Mouse (Mus musculus) forebrain, postnatal 0 days (tissue): ENCODE measurements around the gene Nars2. TPM values are rescaled to one million over a fixed set of nuclear protein-coding genes. Genes with fewer than 3 reads are reported as not detected.
A peak's percentile ranks its signal among the peaks of the same experiment; 100 is the strongest.

ENCODE experiments used
- ATAC-seq: fragments of 200-750 bp; cut with Nextera tagmentation; 2 replicates; pipeline ENCODE4 v1.8.0; 2017; ENCODE audit warnings: mild to moderate bottlenecking, moderate library complexity
- DNase-seq: peaks from one replicate; pipeline ENCODE4 v3.0.0-alpha.2; 2015
- H3K27ac ChIP-seq: fragments of 300-500 bp; sonication (generic); 2 replicates; pipeline ENCODE4 v1.5.1; 2014; ENCODE audit warnings: low read depth, mild to moderate bottlenecking, antibody characterized with exemption, low read length, moderate library complexity, mixed read lengths
- H3K27me3 ChIP-seq: fragments of 300-500 bp; sonication (generic); 2 replicates; pipeline ENCODE4 v1.6.1; 2014; ENCODE audit warnings: mild to moderate bottlenecking, low read length, mixed read lengths; ENCODE audit not compliant: insufficient read depth
- H3K36me3 ChIP-seq: fragments of 300-500 bp; sonication (generic); 2 replicates; pipeline ENCODE4 v1.6.1; 2014; ENCODE audit warnings: mild to moderate bottlenecking, moderate library complexity; ENCODE audit not compliant: insufficient read depth
- H3K4me1 ChIP-seq: fragments of 300-500 bp; sonication (generic); 2 replicates; pipeline ENCODE4 v1.6.1; 2014; ENCODE audit warnings: antibody characterized with exemption; ENCODE audit not compliant: insufficient read depth
- H3K4me2 ChIP-seq: fragments of 300-500 bp; sonication (generic); 2 replicates; pipeline ENCODE4 v1.6.1; 2014; ENCODE audit warnings: low read depth, mild to moderate bottlenecking, moderate library complexity
- H3K4me3 ChIP-seq: fragments of 300-500 bp; sonication (generic); 2 replicates; pipeline ENCODE4 v1.5.1; 2014; ENCODE audit warnings: low read depth, low read length, mixed read lengths
- H3K9ac ChIP-seq: fragments of 300-500 bp; sonication (generic); 2 replicates; pipeline ENCODE4 v1.6.1; 2014; ENCODE audit warnings: mild to moderate bottlenecking
- H3K9me3 ChIP-seq: fragments of 300-500 bp; sonication (generic); 2 replicates; pipeline ENCODE4 v1.6.1; 2016; ENCODE audit warnings: low read length
- CTCF ChIP-seq: sonication (generic); IDR thresholded peaks from 2 replicates; pipeline ENCODE4 v1.5.1; 2016; ENCODE audit warnings: antibody characterized with exemption, control low read depth, low read depth
- WGBS: fragments of 180-500 bp; shearing (Covaris S2); extraction: QIAGEN DNeasy Blood & Tissue Kit; methylation state at CpG from one replicate; pipeline ENCODE4 v1.1.7; 2014; 5-methylcytosine and 5-hydroxymethylcytosine counted together
- polyA plus RNA-seq: library from polyadenylated mRNA; unstranded; fragments of >200 nt; fragmentation: Nextera tagmentation; extraction: Ambion mirVana; gene quantifications from 2 replicates; pipeline ENCODE4 v1.2.1, GENCODE M21; 2015
- total RNA-seq: library from RNA; depleted of rRNA; stranded (reverse); fragments of >200 nt; gene quantifications from 2 replicates; pipeline ENCODE4 v1.2.3, GENCODE M21; 2014

Nars2 gene
- total and polyA plus RNA-seq, 2 experiments from 2014 or later = 15.7 to 18.2 TPM

DNA sequence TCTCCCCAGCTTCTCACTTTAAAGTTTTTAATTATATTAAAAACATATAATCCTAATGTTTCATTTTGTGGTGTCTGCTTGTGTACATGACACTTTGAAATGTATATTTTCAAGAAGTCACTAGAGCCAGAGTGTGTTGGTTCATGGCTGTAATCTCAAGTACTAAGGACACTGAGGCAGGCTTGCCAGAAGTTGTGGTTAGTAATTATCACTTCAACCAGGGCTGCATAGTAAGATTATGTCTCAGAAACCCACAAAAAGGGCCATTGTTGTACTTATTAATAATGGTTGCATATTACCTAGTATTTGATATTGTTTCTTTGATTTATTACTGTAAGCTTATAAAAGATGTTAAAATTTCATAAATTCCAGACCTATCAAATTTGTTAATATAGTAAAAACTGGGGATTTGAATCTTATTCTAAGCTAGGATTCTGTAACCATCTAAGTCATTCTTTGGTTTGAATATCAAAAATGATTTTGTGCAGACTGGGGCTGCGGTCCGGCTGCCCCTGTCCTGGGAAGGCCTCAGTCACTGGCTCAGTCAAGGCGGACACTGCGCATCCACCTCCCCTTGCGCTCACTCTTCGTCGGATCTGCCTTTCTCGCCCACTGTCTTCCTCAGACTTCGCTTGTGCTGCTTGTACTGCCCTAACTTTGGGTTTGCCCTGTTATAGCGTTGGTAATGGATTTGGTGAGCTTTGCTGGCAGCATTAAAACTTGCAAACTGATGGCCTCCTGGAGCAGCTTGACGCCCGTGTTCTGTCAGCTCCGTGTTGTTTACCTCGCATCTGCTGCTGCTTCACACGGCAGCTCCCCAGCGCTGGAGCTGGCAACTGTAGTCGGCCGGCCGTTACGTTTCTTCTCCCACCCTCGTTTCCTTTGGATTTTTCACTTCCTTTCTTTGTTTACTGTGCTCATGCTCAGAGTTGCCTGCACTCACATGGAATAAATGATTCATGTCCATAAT is 20.0 kb downstream of the Nars2 start:
- no peak overlapping the region for H3K27ac ChIP-seq
- DNase-seq = no peak

DNA sequence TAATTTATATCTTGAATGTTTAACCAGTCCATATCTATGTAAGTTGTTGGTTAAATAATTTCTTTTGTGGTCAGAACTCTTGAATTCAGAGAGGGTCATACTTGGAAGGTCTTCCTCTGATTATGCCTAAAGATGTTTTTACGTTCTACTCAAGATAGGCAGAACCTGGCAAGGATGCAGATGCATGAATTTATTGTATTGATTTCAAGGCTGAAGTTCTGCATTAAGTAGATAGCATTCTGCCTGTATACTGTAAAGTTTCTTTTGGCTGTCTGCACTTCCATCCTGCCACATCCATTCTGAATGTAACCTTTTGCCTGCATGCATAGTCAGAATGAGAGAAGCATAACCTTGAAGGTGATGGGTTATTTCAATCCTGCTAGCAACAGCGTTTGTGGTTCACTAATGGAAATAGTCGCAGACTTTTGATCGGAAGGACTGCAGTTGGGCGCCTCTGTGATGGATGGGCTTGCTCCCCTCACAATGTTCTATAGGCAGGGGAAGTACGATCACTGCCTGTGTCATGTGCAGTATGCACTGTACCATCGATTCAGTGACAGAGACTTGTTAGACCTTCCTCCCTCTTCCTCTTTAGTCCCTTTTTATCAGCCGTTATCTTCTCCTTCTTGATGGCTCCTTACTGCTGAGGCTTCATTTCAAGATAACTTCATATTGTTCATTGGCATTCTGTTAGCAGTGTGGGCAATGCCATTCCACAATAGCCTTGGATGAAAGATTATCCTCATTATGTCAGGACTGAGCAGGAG is 21.0 kb downstream of the Nars2 start:
- no peaks in the 10 kb centered on the region for H3K4me1 ChIP-seq
- TF ChIP-seq CTCF = no peak
- H3K4me2 ChIP-seq = no peak overlapping the region
- H3K36me3 ChIP-seq = peaks cover 4% of the 10 kb centered on the region; the same call in 1 of the 2 replicates
- no peaks in the 10 kb centered on the region for H3K9me3 ChIP-seq
- no peak overlapping the region for H3K4me3 ChIP-seq
- DNase-seq (no peak), ATAC-seq (no peak)
- no peak overlapping the region for H3K9ac ChIP-seq
- H3K27ac ChIP-seq = no peak overlapping the region
- WGBS = 78% methylated on average over 8 of the region's 8 CpGs
- no peaks in the 10 kb centered on the region for H3K27me3 ChIP-seq

More for the DNA sequence above, 20.0 kb downstream of the Nars2 start:
- no peak overlapping the region; the same call in 1 of the 2 replicates for H3K4me2 ChIP-seq
- TF ChIP-seq CTCF = no peak
- no peak for ATAC-seq
- H3K27me3 ChIP-seq = no peaks in the 10 kb centered on the region
- 64% methylated on average over 21 of the region's 21 CpGs for WGBS
- peaks cover under 1% of the 10 kb centered on the region; the same call in 1 of the 2 replicates for H3K36me3 ChIP-seq
- no peaks in the 10 kb centered on the region for H3K9me3 ChIP-seq
- H3K4me1 ChIP-seq = no peaks in the 10 kb centered on the region
- no peak overlapping the region for H3K9ac ChIP-seq
- no peak overlapping the region for H3K4me3 ChIP-seq

DNA sequence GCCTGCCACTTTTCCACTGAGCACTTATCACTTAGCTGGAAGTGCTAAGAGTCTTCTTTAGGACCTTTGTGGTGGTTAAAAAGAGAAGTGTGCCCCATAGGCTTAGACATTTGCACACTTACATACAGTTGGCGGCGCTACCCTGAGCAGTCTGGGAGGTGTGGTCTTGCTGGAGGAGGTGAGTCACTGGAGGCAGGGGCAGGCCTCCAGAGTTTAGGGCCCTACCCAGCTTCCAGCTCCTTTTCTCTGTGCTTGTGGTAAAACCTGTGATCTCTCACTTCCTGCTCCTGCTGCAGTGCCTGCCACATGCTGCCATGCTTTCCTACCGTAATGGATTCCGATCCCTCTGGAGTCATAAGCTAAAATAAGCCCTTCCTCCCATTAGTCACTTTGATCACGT is 24.6 kb downstream of the Nars2 start:
- Histone ChIP-seq H3K27me3 (no peaks in the 10 kb centered on the region), H3K9ac (no peak overlapping the region), H3K4me1 (no peaks in the 10 kb centered on the region), H3K36me3 (peaks cover 4% of the 10 kb centered on the region; the same call in 1 of the 2 replicates), H3K4me3 (no peak overlapping the region), H3K9me3 (no peaks in the 10 kb centered on the region), H3K27ac (no peak overlapping the region), H3K4me2 (no peak overlapping the region)
- no peak for DNase-seq
- WGBS = 94% methylated on average over 5 of the region's 5 CpGs
- no peak for ATAC-seq
- no peak for TF ChIP-seq CTCF

DNA sequence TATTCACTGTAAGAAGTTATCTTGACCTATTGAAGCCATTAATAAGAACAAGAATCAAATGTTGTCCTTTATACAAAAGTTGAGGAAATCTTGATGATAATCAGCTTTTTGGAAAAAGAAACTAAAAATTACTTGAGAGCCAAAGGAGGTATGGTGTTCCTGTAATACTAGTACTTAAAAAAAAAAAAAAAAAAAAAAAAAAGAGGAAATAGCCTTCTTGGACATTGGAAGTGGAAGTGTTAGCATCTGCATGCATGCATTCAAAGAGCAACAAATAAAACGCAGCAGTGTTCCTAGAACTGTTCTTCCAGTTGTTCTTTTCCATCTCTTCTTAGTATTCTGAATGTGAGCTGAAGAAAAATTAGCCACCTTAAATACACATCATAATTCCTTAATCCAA is 25.9 kb downstream of the Nars2 start:
- Histone ChIP-seq H3K9me3 (no peaks in the 10 kb centered on the region), H3K27me3 (no peaks in the 10 kb centered on the region), H3K4me3 (no peak overlapping the region), H3K27ac (no peak overlapping the region), H3K4me2 (no peak overlapping the region), H3K4me1 (no peaks in the 10 kb centered on the region), H3K36me3 (peaks cover 4% of the 10 kb centered on the region; the same call in 1 of the 2 replicates), H3K9ac (no peak overlapping the region)
- ATAC-seq (no peak), DNase-seq (no peak)
- TF ChIP-seq CTCF = no peak
- 86% methylated on average over 1 of the region's 1 CpGs for WGBS

DNA sequence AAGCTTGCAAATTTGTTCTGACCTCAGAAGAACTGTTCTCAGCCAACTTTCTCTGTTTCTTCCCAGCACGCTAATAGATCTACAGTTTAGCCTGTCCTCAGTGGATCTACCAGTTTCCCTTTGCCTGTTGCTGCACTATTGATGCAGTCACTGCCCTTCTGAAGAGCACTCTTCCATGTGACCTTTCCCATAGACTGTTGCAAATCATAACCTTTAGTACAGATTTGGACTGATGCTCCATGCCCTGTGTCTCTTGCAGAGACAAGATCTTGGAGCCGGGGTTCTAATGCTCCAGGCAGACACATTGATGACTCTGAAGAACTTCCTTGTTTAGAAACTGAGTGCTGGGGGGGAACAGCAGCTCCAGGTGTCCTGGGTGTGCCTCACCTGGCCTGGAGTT is 30.1 kb downstream of the Nars2 start:
- Histone ChIP-seq H3K4me1 (no peaks in the 10 kb centered on the region), H3K9me3 (no peaks in the 10 kb centered on the region), H3K4me2 (no peak overlapping the region), H3K27ac (no peak overlapping the region), H3K4me3 (no peak overlapping the region), H3K9ac (no peak overlapping the region), H3K27me3 (no peaks in the 10 kb centered on the region), H3K36me3 (peaks cover 3% of the 10 kb centered on the region; the same call in 1 of the 2 replicates)
- no peak for TF ChIP-seq CTCF
- DNase-seq (no peak), ATAC-seq (no peak)
- WGBS = 97% methylated on average over 2 of the region's 2 CpGs

DNA sequence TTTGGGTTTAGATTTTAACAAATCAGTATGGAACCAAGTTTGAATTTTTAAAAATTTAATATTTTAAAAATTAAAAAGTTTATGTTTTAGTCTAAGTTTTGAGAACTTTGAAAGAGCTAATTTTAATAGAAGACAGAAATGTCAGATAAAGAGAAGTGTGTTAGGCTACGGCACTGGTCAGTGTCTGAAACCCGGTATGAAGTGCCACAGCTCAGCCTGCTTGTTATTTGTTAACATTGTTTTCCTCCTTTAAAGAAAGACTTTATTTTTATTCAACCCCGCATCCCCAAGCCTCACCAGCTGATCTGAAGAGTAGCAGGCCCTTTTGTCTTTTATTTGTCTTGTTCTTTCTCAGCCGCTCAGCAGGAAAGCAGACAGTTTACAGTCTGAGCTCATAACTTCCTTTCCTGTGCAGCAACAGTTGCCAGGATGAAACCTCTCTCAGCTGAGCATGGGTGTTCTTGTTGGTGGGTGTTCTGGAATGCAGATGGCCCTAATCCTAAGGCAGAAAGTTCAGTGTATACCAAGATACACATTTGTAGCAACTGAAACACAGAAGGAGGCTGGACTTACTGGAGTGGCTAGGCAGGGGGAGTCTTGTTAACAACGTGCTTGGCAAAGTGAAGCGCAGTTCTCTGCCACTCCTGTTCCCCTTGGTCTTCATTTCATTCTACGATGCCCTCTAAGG is 32.5 kb downstream of the Nars2 start:
- 27% methylated on average over 7 of the region's 7 CpGs for WGBS
- no peak for TF ChIP-seq CTCF
- H3K4me3 ChIP-seq = no peak overlapping the region
- no peaks in the 10 kb centered on the region for H3K9me3 ChIP-seq
- peaks cover 8% of the 10 kb centered on the region; the same call in 1 of the 2 replicates for H3K4me1 ChIP-seq
- H3K36me3 ChIP-seq = no peaks in the 10 kb centered on the region
- H3K9ac ChIP-seq = no peak overlapping the region
- no peaks in the 10 kb centered on the region for H3K27me3 ChIP-seq
- DNase-seq = no peak
- peak; percentile 29 for ATAC-seq
- no peak overlapping the region for H3K4me2 ChIP-seq
- no peak overlapping the region for H3K27ac ChIP-seq
